Comparison of ENCODE assay signal across 8 mouse cellular contexts in genomic region chr1:180256866-180257265, GRCm38 (mm10). TPM values are rescaled to one million over a fixed set of nuclear protein-coding genes. Genes with fewer than 3 reads are reported as not detected.
DNase-seq lines count a peak whose midpoint lies in the region; ATAC-seq and TF ChIP-seq lines count a peak whose summit lies in the region.

No protein-coding gene starts in this region.

- DNase-seq in left cerebral cortex, adult 2 months (ENCODE audit: extremely low spot score in 1 of 2, low spot score in 2 of 2): no peak
- no peak for DNase-seq in left cerebral cortex, postnatal 4 days
- DNase-seq in forebrain, embryonic 11.5 days (ENCODE audit: low spot score): no peak
- no peak for DNase-seq in thymus, adult 18-20 months
- no peak for DNase-seq in ovary, postnatal 10 days (ENCODE audit: low spot score)
- no peak for DNase-seq in lung, postnatal 36 days

- H3K4me3 ChIP-seq in left cerebral cortex, adult 2 months: peak overlapping the region; percentile 59
- H3K4me3 ChIP-seq in forebrain, embryonic 11.5 days (ENCODE audit: low read depth, low read length): peak overlapping the region; percentile 71
- H3K4me3 ChIP-seq in intestine, postnatal 0 days (ENCODE audit: low read depth, low read length): peak overlapping the region; percentile 64
- H3K4me3 ChIP-seq in neural tube, embryonic 13.5 days: peak overlapping the region; percentile 88

- ATAC-seq in forebrain, embryonic 11.5 days (replicated peaks; ENCODE audit: low FRiP score): peak; percentile 8; the same call in 1 of the 2 replicates
- ATAC-seq in intestine, postnatal 0 days: no peak
- ATAC-seq in neural tube, embryonic 13.5 days (ENCODE audit: low read depth): no peak

- peak overlapping the region; percentile 100; the same call in 1 of the 2 replicates for H3K4me2 ChIP-seq in forebrain, embryonic 11.5 days (ENCODE audit: low read depth, low read length, severe bottlenecking)
- peak overlapping the region; percentile 94 for H3K4me2 ChIP-seq in intestine, postnatal 0 days (replicated peaks; ENCODE audit: low read depth)
- H3K4me2 ChIP-seq in neural tube, embryonic 13.5 days: peak overlapping the region; percentile 95

- 66% methylated on average over 4 of the region's 4 CpGs for WGBS in forebrain, embryonic 11.5 days
- 39% methylated on average over 4 of the region's 4 CpGs for WGBS in intestine, postnatal 0 days
- 58% methylated on average over 4 of the region's 4 CpGs for WGBS in neural tube, embryonic 13.5 days

- intact Hi-C loops in left cerebral cortex, adult 2 months (cut with DNase I): loop anchor here (5.0 kb wide), 1 partner anchor 315 kb away; no protein-coding TSS in a partner anchor
- intact Hi-C loops in left cerebral cortex, postnatal 4 days (cut with DNase I): no loop called here

- H3K9me3 ChIP-seq in forebrain, embryonic 11.5 days (ENCODE audit: control insufficient read depth, low read length): no peaks in the 10 kb centered on the region
- H3K9me3 ChIP-seq in intestine, postnatal 0 days (ENCODE audit: control insufficient read depth): no peaks in the 10 kb centered on the region
- no peaks in the 10 kb centered on the region for H3K9me3 ChIP-seq in neural tube, embryonic 13.5 days

- H3K4me1 ChIP-seq in forebrain, embryonic 11.5 days (replicated peaks; ENCODE audit: control insufficient read depth, insufficient read depth, low read length): 0 out of 2 replicates have a peak, but pooled peaks cover 3% of the 10 kb centered on the region
- H3K4me1 ChIP-seq in intestine, postnatal 0 days (replicated peaks; ENCODE audit: control insufficient read depth, insufficient read depth, low read length): no peaks in the 10 kb centered on the region; the same call in 1 of the 2 replicates
- peaks cover 18% of the 10 kb centered on the region for H3K4me1 ChIP-seq in neural tube, embryonic 13.5 days (replicated peaks)

- no peaks in the 10 kb centered on the region for H3K36me3 ChIP-seq in forebrain, embryonic 11.5 days (ENCODE audit: control insufficient read depth, insufficient read depth, low read length)
- H3K36me3 ChIP-seq in intestine, postnatal 0 days (ENCODE audit: control insufficient read depth, insufficient read depth): no peaks in the 10 kb centered on the region; the same call in 1 of the 2 replicates
- H3K36me3 ChIP-seq in neural tube, embryonic 13.5 days: no peaks in the 10 kb centered on the region

- H3K27ac ChIP-seq in left cerebral cortex, adult 2 months: peak overlapping the region; percentile 85
- no peak overlapping the region for H3K27ac ChIP-seq in forebrain, embryonic 11.5 days (ENCODE audit: low read depth, low read length)
- H3K27ac ChIP-seq in intestine, postnatal 0 days (ENCODE audit: low read depth, low read length): peak overlapping the region; percentile 86; the same call in 1 of the 2 replicates
- H3K27ac ChIP-seq in neural tube, embryonic 13.5 days (replicated peaks): peak overlapping the region; percentile 83; the same call in 1 of the 2 replicates

- H3K27me3 ChIP-seq in forebrain, embryonic 11.5 days (ENCODE audit: control insufficient read depth, insufficient read depth, low read length): peaks cover 7% of the 10 kb centered on the region
- H3K27me3 ChIP-seq in intestine, postnatal 0 days (replicated peaks; ENCODE audit: control insufficient read depth, insufficient read depth, low read length): no peaks in the 10 kb centered on the region
- H3K27me3 ChIP-seq in neural tube, embryonic 13.5 days: peaks cover 9% of the 10 kb centered on the region

- H3K9ac ChIP-seq in forebrain, embryonic 11.5 days (ENCODE audit: low read length): peak overlapping the region; percentile 71
- H3K9ac ChIP-seq in intestine, postnatal 0 days (ENCODE audit: low read depth, low read length): 0 out of 2 replicates have a peak overlapping the region, but pooled peaks have one; percentile 70
- H3K9ac ChIP-seq in neural tube, embryonic 13.5 days: peak overlapping the region; percentile 86

- no peak for TF ChIP-seq CTCF in left cerebral cortex, adult 2 months (IDR thresholded peaks at IDR 0.05)
- TF ChIP-seq CTCF in intestine, postnatal 0 days (IDR thresholded peaks at IDR 0.05; ENCODE audit: low read depth): no peak

RNA-seq across cellular contexts. Expression of gene Psen2, which starts 6.4 kb away (rescaled TPM):
- 10 to 100 TPM; 16.8 to 17.5 TPM for total RNA-seq in left cerebral cortex, adult 2 months (2021)
- total RNA-seq in left cerebral cortex, postnatal 4 days (2021): 10 to 100 TPM; 17.4 to 21.1 TPM
- polyA plus RNA-seq in forebrain, embryonic 11.5 days (2014; fragmentation: Nextera tagmentation; extraction: Ambion mirVana): 5.7 and 6.1 TPM in 2 replicates
- polyA plus RNA-seq in intestine, postnatal 0 days (2015; fragmentation: Nextera tagmentation; extraction: Ambion mirVana): 12.3 and 14.8 TPM in 2 replicates
- 11.9 and 13.0 TPM in 2 replicates for polyA plus RNA-seq in neural tube, embryonic 13.5 days (2015; fragmentation: Nextera tagmentation; extraction: Ambion mirVana)

RNA-seq across cellular contexts. Expression of gene Coq8a, which starts 57.5 kb away (rescaled TPM):
- 10 to 100 TPM; 44.0 to 50.0 TPM for total RNA-seq in left cerebral cortex, adult 2 months (2021)
- total RNA-seq in left cerebral cortex, postnatal 4 days (2021): 1 to 10 TPM; 6.1 to 7.1 TPM
- polyA plus RNA-seq in forebrain, embryonic 11.5 days (2014; fragmentation: Nextera tagmentation; extraction: Ambion mirVana): 1.4 and 1.5 TPM in 2 replicates
- polyA plus RNA-seq in intestine, postnatal 0 days (2015; fragmentation: Nextera tagmentation; extraction: Ambion mirVana): 28.6 and 29.7 TPM in 2 replicates
- 1.8 and 3.1 TPM in 2 replicates for polyA plus RNA-seq in neural tube, embryonic 13.5 days (2015; fragmentation: Nextera tagmentation; extraction: Ambion mirVana)
